Mouse (Mus musculus) erythroblast, embryonic 14.5 days (primary cell): ENCODE data around the gene Zzef1. TPM values are rescaled to one million over a fixed set of nuclear protein-coding genes. Genes with fewer than 3 reads are reported as not detected.

ENCODE experiments used
- H3K27me3 ChIP-seq: 2 replicates; pipeline ENCODE4 v1.6.1; 2012; ENCODE audit warnings: inconsistent platforms; ENCODE audit not compliant: control insufficient read depth
- H3K36me3 ChIP-seq: 2 replicates; pipeline ENCODE4 v1.6.1; 2012; ENCODE audit warnings: mild to moderate bottlenecking, inconsistent platforms; ENCODE audit not compliant: control insufficient read depth
- H3K4me1 ChIP-seq: 2 replicates; pipeline ENCODE4 v1.6.1; 2012; ENCODE audit warnings: inconsistent platforms; ENCODE audit not compliant: control insufficient read depth
- H3K4me3 ChIP-seq: replicated peaks from 2 replicates; pipeline ENCODE3; 2012; ENCODE audit warnings: moderate library complexity, mild to moderate bottlenecking, inconsistent platforms
- H3K9me3 ChIP-seq: 2 replicates; pipeline ENCODE4 v1.6.1; 2012; ENCODE audit warnings: low read length, inconsistent platforms, mixed read lengths; ENCODE audit not compliant: control insufficient read depth
- GATA1 ChIP-seq: IDR thresholded peaks from 2 replicates; pipeline ENCODE4 v1.6.1; 2012; ENCODE audit warnings: low read length, inconsistent platforms, mixed read lengths
- TAL1 ChIP-seq: IDR thresholded peaks from 3 replicates; pipeline ENCODE4 v1.6.1; 2012; ENCODE audit warnings: low read length, inconsistent platforms, mixed read lengths
- polyA plus RNA-seq: library from polyadenylated mRNA; stranded (reverse); fragments of >175 nt; gene quantifications from 2 replicates; pipeline ENCODE4 v1.2.3, GENCODE M21; 2012

Zzef1 gene
- polyA plus RNA-seq, 1 experiment, result 0.55 TPM

GRCm38 (mm10) chr11:72851214-72851613 is 55.2 kb downstream of the Zzef1 start:
- TF ChIP-seq TAL1 (no peak), GATA1 (no peak)
- Histone ChIP-seq H3K36me3 (peaks cover 88% of the 10 kb centered on the region), H3K4me1 (no peaks in the 10 kb centered on the region), H3K4me3 (no peak overlapping the region), H3K27me3 (no peaks in the 10 kb centered on the region), H3K9me3 (no peaks in the 10 kb centered on the region)

GRCm38 (mm10) chr11:72852122-72852521 is 56.1 kb downstream of the Zzef1 start:
- TF ChIP-seq TAL1 (no peak), GATA1 (no peak)
- no peaks in the 10 kb centered on the region for H3K27me3 ChIP-seq
- H3K4me3 ChIP-seq, result no peak overlapping the region
- H3K36me3 ChIP-seq, result peaks cover 90% of the 10 kb centered on the region
- H3K9me3 ChIP-seq, result no peaks in the 10 kb centered on the region
- H3K4me1 ChIP-seq, result no peaks in the 10 kb centered on the region

GRCm38 (mm10) chr11:72853086-72853485 is 57.1 kb downstream of the Zzef1 start:
- no peak for TF ChIP-seq GATA1
- no peak for TF ChIP-seq TAL1
- peaks cover 90% of the 10 kb centered on the region for H3K36me3 ChIP-seq
- no peaks in the 10 kb centered on the region for H3K4me1 ChIP-seq
- H3K27me3 ChIP-seq, result no peaks in the 10 kb centered on the region
- no peaks in the 10 kb centered on the region for H3K9me3 ChIP-seq
- H3K4me3 ChIP-seq, result no peak overlapping the region

- no peaks in the 10 kb centered on the region for H3K9me3 ChIP-seq
- no peak overlapping the region for H3K4me3 ChIP-seq
- no peaks in the 10 kb centered on the region for H3K27me3 ChIP-seq
- peaks cover 84% of the 10 kb centered on the region for H3K36me3 ChIP-seq
- no peaks in the 10 kb centered on the region for H3K4me1 ChIP-seq
- TF ChIP-seq GATA1, result no peak
- no peak for TF ChIP-seq TAL1
Observed at GRCm38 (mm10) chr11:72854251-72854650, 58.2 kb downstream of the Zzef1 start.

- Histone ChIP-seq H3K27me3 (no peaks in the 10 kb centered on the region), H3K36me3 (peaks cover 88% of the 10 kb centered on the region), H3K4me3 (no peak overlapping the region), H3K9me3 (no peaks in the 10 kb centered on the region), H3K4me1 (no peaks in the 10 kb centered on the region)
- TF ChIP-seq TAL1 (no peak), GATA1 (no peak)
Observed at GRCm38 (mm10) chr11:72856764-72857163, 60.7 kb downstream of the Zzef1 start.

- Histone ChIP-seq H3K9me3 (no peaks in the 10 kb centered on the region), H3K36me3 (peaks cover 81% of the 10 kb centered on the region), H3K4me1 (no peaks in the 10 kb centered on the region), H3K27me3 (no peaks in the 10 kb centered on the region), H3K4me3 (no peak overlapping the region)
- no peak for TF ChIP-seq TAL1
- no peak for TF ChIP-seq GATA1
Observed at GRCm38 (mm10) chr11:72861236-72861635, 65.2 kb downstream of the Zzef1 start.

- peaks cover 81% of the 10 kb centered on the region for H3K36me3 ChIP-seq
- no peaks in the 10 kb centered on the region for H3K27me3 ChIP-seq
- H3K4me1 ChIP-seq, result no peaks in the 10 kb centered on the region
- TF ChIP-seq TAL1, result no peak
- TF ChIP-seq GATA1, result no peak
- H3K4me3 ChIP-seq, result no peak overlapping the region
- no peaks in the 10 kb centered on the region for H3K9me3 ChIP-seq
Observed at GRCm38 (mm10) chr11:72866446-72866845, 70.4 kb downstream of the Zzef1 start.

GRCm38 (mm10) chr11:72872061-72872460 is 76.0 kb downstream of the Zzef1 start:
- no peaks in the 10 kb centered on the region for H3K4me1 ChIP-seq
- H3K4me3 ChIP-seq, result no peak overlapping the region
- no peak for TF ChIP-seq TAL1
- peaks cover 79% of the 10 kb centered on the region for H3K36me3 ChIP-seq
- H3K9me3 ChIP-seq, result no peaks in the 10 kb centered on the region
- no peaks in the 10 kb centered on the region for H3K27me3 ChIP-seq

GRCm38 (mm10) chr11:72892623-72893022 is 96.6 kb downstream of the Zzef1 start:
- no peak overlapping the region for H3K4me3 ChIP-seq
- no peaks in the 10 kb centered on the region for H3K9me3 ChIP-seq
- H3K27me3 ChIP-seq, result no peaks in the 10 kb centered on the region
- peaks cover 69% of the 10 kb centered on the region for H3K36me3 ChIP-seq
- TF ChIP-seq GATA1 (no peak), TAL1 (no peak)
- no peaks in the 10 kb centered on the region for H3K4me1 ChIP-seq

GRCm38 (mm10) chr11:72908391-72908790 is 112.4 kb downstream of the Zzef1 start:
- no peaks in the 10 kb centered on the region for H3K9me3 ChIP-seq
- peaks cover 78% of the 10 kb centered on the region for H3K36me3 ChIP-seq
- H3K27me3 ChIP-seq, result no peaks in the 10 kb centered on the region
- no peak overlapping the region for H3K4me3 ChIP-seq
- no peaks in the 10 kb centered on the region for H3K4me1 ChIP-seq
- TF ChIP-seq TAL1 (no peak), GATA1 (no peak)
